Mouse (Mus musculus) layer of hippocampus, adult 6 months (tissue): ENCODE data around the gene Agpat2. TPM values are rescaled to one million over a fixed set of nuclear protein-coding genes. Genes with fewer than 3 reads are reported as not detected.

Experiments used
- long read RNA-seq, 2 experiments: library from polyadenylated mRNA; unstranded; transcript quantifications; one replicate each; pipeline ENCODE4 v2.0.0; 2019 to 2020
- microRNA-seq: library from miRNA; unstranded; fragments of <30 nt; microRNA quantifications from one replicate; pipeline ENCODE4 v1.2.0, GENCODE M21; 2020
- polyA plus RNA-seq: library from polyadenylated mRNA; unstranded; fragments of <200 nt; fragmentation: Nextera tagmentation; gene quantifications from 2 replicates; pipeline ENCODE4 v1.2.3, GENCODE M21; 2021

Agpat2 gene
- 1.4 and 1.9 TPM in 2 replicates for polyA plus RNA-seq
- long read RNA-seq, experiment 1, partial matches to known transcripts, result 0 of 4 reads
- long read RNA-seq, experiment 1, other reads (novel, unspliced or antisense), result 1 of 4 reads
- long read RNA-seq, experiment 2, transcript Agpat2-201 (6 exons, 1,489 nt), result major isoform, 5 of 5 reads
- long read RNA-seq, experiment 2, partial matches to known transcripts, result 0 of 5 reads
- long read RNA-seq, experiment 2, other reads (novel, unspliced or antisense), result 0 of 5 reads

GRCm38 (mm10) chr2:26603720-26604671 is at the start of gene Agpat2:
Gene Agpat2, minus strand, starts transcription at chr2:26604417.

GRCm38 (mm10) chr2:26627921-26628739 is 23.9 kb upstream of the Agpat2 start, which contains the start of gene Fam69b:
Gene Fam69b, plus strand, starts transcription at chr2:26628457.

GRCm38 (mm10) chr2:26586294-26587043 is 17.7 kb downstream of the Agpat2 start, which contains the start of gene Gm20532:
Gene Gm20532, plus strand, starts transcription at chr2:26586639.

DNA sequence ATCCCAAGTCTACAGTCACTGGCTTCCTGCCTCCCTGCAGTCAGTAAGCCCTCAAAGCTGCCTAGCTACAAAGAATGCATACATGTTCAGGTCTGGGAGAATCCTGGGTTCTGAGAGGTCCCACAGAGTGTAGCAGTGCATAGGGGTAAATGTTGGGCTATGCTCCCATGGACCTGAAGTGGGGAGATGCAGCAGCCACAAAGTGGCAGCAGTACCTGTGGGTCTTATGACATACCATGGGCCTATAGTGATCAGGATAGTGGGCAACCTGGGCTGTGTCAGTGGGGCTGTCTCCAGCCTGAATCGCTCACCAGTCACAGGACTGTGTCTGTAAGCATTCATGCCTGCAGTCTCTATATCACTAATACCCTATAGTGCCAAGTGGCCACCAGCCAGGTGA is 24.5 kb downstream of the Agpat2 start, which contains the start of gene Egfl7:
Gene Egfl7 (plus strand): TSS at position 301 of the 400 bp plus-strand sequence.

Small RNAs within 50 kb of the gene (microRNA-seq; reads per million reads assigned to microRNA genes)
- gene Mir126a (0.64 reads per million), gene Mir126b (not detected)

Other genes with a start within 250 kb of the Agpat2 start
- 0.65 and 0.67 TPM in 2 replicates for gene Card9, start 243.5 kb downstream of the Agpat2 start, polyA plus RNA-seq
- gene Snapc4, start 223.8 kb downstream of the Agpat2 start, polyA plus RNA-seq, result 5.3 and 5.5 TPM in 2 replicates
- gene Entr1, start 215.1 kb downstream of the Agpat2 start, polyA plus RNA-seq, result 66.4 and 77.0 TPM in 2 replicates
- 47.8 and 57.9 TPM in 2 replicates for gene Pmpca, start 215.1 kb downstream of the Agpat2 start, polyA plus RNA-seq
- 4.2 and 4.4 TPM in 2 replicates for gene Inpp5e, start 195.2 kb downstream of the Agpat2 start, polyA plus RNA-seq
- 11.0 TPM in 2 replicates for gene Sec16a, start 159.2 kb downstream of the Agpat2 start, polyA plus RNA-seq
- 7.5 and 7.7 TPM in 2 replicates for gene Notch1, start 87.8 kb downstream of the Agpat2 start, polyA plus RNA-seq
- gene Egfl7, start 24.4 kb downstream of the Agpat2 start, polyA plus RNA-seq, result 86.2 and 102 TPM in 2 replicates
- gene Gm20532, start 17.8 kb downstream of the Agpat2 start, polyA plus RNA-seq, result not detected in 2 replicates
- gene Fam69b, start 24.0 kb upstream of the Agpat2 start, polyA plus RNA-seq, result 58.7 and 61.4 TPM in 2 replicates
- not detected in 2 replicates for gene Lcn4, start 66.9 kb upstream of the Agpat2 start, polyA plus RNA-seq